Mouse (Mus musculus) skeletal muscle tissue, adult 2 months (tissue): ENCODE measurements around the gene Gjc1.

Experiments used
- DNase-seq: peaks from one replicate; pipeline ENCODE4 v3.0.0-alpha.2; 2012; ENCODE audit warnings: low read depth, low spot score

The Gjc1 gene

GRCm38 (mm10) chr11:102814881-102815280, 4.6 kb downstream of the Gjc1 start:
- DNase-seq: no peak

- no peak for DNase-seq
Observed at GRCm38 (mm10) chr11:102810721-102811485, 8.6 kb downstream of the Gjc1 start.

- no peak for DNase-seq
Observed at GRCm38 (mm10) chr11:102808246-102808645, 11.3 kb downstream of the Gjc1 start.

GRCm38 (mm10) chr11:102803453-102803852, 16.0 kb downstream of the Gjc1 start:
- DNase-seq: no peak

GRCm38 (mm10) chr11:102794157-102794556, 25.3 kb downstream of the Gjc1 start:
- DNase-seq: no peak

- peak; percentile 83 for DNase-seq
Observed at GRCm38 (mm10) chr11:102791682-102792445, 27.6 kb downstream of the Gjc1 start.

GRCm38 (mm10) chr11:102787688-102788177, 31.8 kb downstream of the Gjc1 start:
- no peak for DNase-seq

GRCm38 (mm10) chr11:102783443-102783842, 36.1 kb downstream of the Gjc1 start:
- DNase-seq: no peak

- DNase-seq: no peak
Observed at GRCm38 (mm10) chr11:102781523-102781922, 38.0 kb downstream of the Gjc1 start.

- no peak for DNase-seq
Observed at GRCm38 (mm10) chr11:102780986-102781351, 38.5 kb downstream of the Gjc1 start.

- DNase-seq: no peak
Observed at GRCm38 (mm10) chr11:102780271-102780985, 39.1 kb downstream of the Gjc1 start.

GRCm38 (mm10) chr11:102779824-102780223, 39.7 kb downstream of the Gjc1 start:
- DNase-seq: no peak

- no peak for DNase-seq
Observed at GRCm38 (mm10) chr11:102779081-102779638, 40.3 kb downstream of the Gjc1 start.

- no peak for DNase-seq
Observed at GRCm38 (mm10) chr11:102778597-102778996, 40.9 kb downstream of the Gjc1 start.

GRCm38 (mm10) chr11:102778165-102778564, 41.3 kb downstream of the Gjc1 start:
- DNase-seq: no peak

GRCm38 (mm10) chr11:102777598-102777997, 41.9 kb downstream of the Gjc1 start:
- DNase-seq: peak; percentile 79

GRCm38 (mm10) chr11:102774621-102775141, 44.8 kb downstream of the Gjc1 start:
- DNase-seq: peak; percentile 78

GRCm38 (mm10) chr11:102773713-102774611, 45.5 kb downstream of the Gjc1 start:
- peak; percentile 75 for DNase-seq

- no peak for DNase-seq
Observed at GRCm38 (mm10) chr11:102772771-102773700, 46.5 kb downstream of the Gjc1 start.
